Mouse (Mus musculus): ENCODE data around the gene Xxylt1. TPM values are rescaled to one million over a fixed set of nuclear protein-coding genes. Genes with fewer than 3 reads are reported as not detected.

Xxylt1 gene
- total and polyA plus RNA-seq, 2 experiments from 2014 or later, result 14.0 to 24.3 TPM

DNA sequence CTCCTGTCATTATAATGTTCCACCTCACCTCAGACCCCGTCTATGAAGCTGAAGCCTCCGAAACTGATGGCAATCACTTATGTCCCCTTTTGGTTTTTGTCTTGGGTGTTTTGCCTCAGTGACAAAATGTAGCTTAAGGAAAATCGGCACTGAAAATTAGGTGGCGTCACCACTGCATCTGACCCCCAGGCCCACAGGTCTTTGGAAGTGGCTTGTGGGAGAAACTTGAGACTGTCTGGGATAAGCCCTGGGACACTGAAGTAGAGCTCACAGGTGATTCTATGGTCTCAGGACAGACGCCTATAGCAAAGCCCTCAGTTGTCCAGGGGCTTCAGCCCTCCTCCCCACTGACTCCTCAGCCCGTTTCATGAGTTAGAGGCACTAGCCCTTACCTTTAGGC, 9.5 kb downstream of the Xxylt1 start:
- no peaks in the 10 kb centered on the region for H3K27me3 ChIP-seq (ENCODE audit: insufficient read depth, low read length)
- no peak overlapping the region for H3K4me2 ChIP-seq (ENCODE audit: low read depth)
- no peaks in the 10 kb centered on the region for H3K9me3 ChIP-seq (ENCODE audit: low read length)
- H3K27ac ChIP-seq (ENCODE audit: low read depth, low read length), result no peak overlapping the region
- DNase-seq (no peak), ATAC-seq (no peak)
- no peak overlapping the region for H3K9ac ChIP-seq
- H3K4me1 ChIP-seq (ENCODE audit: insufficient read depth), result no peaks in the 10 kb centered on the region
- 90% methylated on average over 6 of the region's 6 CpGs for WGBS
- TF ChIP-seq CTCF (IDR thresholded peaks at IDR 0.05; ENCODE audit: low read depth), result no peak
- no peaks in the 10 kb centered on the region for H3K36me3 ChIP-seq (ENCODE audit: insufficient read depth)
- H3K4me3 ChIP-seq (ENCODE audit: low read depth, low read length), result no peak overlapping the region

DNA sequence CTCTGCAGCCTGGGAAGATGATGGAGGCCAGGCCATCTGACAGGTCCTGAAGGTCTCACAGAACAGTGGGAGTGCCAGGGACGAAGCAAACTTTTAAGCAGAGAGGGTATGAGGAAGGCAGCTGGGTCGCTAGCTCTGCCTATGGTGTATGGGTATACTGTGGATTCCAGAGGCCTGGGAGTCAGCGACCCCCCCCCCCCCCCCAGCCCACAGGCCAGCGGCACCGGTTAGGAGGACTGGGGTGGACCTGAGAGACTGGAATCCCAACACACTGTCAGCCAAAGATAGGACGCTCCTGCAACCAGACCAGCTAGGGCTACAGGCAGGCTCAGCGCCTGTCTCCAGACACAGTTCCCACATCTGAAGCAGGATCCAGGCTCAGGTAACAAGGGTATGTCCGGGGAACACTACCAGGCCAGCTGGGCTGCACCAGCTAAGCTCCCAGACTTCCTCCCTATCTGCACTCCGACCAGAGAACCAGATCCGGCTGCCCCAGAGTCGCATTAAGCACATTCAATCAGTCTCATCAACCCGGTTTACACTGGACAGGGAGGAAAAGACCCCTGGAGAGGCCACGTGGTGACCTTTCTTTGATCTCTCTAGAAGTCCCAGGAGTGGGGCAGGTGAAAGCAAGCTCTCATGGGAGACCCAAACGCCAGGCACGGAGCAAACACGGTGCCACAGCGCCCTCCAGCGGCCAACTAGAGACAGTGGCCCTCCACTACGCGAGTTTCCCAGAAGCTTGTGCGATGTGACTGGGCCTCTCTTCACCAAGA, 10.7 kb downstream of the Xxylt1 start:
- peak; percentile 98 for TF ChIP-seq CTCF (IDR thresholded peaks at IDR 0.05; ENCODE audit: low read depth)
- H3K4me3 ChIP-seq (ENCODE audit: low read depth, low read length), result no peak overlapping the region
- H3K9me3 ChIP-seq (ENCODE audit: low read length), result no peaks in the 10 kb centered on the region
- H3K4me2 ChIP-seq (ENCODE audit: low read depth), result no peak overlapping the region
- 18% methylated on average over 19 of the region's 21 CpGs for WGBS
- no peaks in the 10 kb centered on the region for H3K4me1 ChIP-seq (ENCODE audit: insufficient read depth)
- peak; percentile 90 for DNase-seq
- no peaks in the 10 kb centered on the region for H3K27me3 ChIP-seq (ENCODE audit: insufficient read depth, low read length)
- no peak overlapping the region for H3K27ac ChIP-seq (ENCODE audit: low read depth, low read length)
- no peak overlapping the region for H3K9ac ChIP-seq
- no peaks in the 10 kb centered on the region for H3K36me3 ChIP-seq (ENCODE audit: insufficient read depth)
- ATAC-seq, result peak; percentile 91

DNA sequence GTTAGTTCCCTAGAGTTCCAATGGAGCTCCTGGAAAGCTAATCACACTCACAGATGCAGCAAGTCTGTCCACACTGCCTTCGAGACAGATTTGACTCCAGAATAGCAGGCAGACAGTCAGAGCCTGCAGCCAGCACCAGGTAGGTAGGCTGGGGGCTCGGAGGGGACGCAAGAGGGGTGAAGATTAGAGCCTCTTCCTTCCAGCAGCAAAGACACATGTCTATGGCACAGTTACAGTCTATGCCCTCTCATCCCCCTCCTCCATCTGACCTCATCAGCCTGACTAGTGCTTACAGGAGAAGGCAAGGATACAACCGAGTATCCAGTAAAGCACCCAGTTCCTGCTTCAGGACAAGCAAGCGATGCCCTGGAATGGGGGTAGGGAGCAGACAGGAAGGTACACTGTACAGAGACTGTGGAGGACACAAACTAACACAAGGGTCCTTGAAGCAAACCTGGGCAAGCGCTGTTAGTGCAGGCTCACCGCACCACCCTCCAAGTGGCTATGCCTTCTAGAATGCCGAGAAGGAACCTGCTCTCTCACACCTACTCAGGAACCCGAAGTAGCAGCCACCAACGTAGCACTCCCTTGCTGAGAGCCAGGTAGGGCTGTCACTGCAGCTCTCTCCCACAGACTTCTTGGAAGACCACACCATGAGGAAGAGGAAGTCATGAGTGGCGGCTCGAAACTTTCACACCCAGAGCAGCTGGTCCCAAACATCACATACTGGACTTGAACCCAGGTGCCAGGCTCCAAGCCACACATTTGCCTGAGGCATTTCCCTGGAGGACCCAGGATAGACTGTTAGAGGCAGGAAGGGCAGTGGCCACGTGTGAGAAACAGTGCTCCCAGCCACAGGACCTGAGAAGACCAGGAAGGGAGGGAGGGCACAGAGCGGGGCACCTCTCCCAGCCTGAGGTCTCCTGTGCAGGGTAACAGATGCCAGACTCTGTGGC, 11.7 kb downstream of the Xxylt1 start:
- no peaks in the 10 kb centered on the region for H3K4me1 ChIP-seq (ENCODE audit: insufficient read depth)
- ATAC-seq (no peak), DNase-seq (no peak)
- H3K9ac ChIP-seq, result no peak overlapping the region
- no peaks in the 10 kb centered on the region for H3K9me3 ChIP-seq (ENCODE audit: low read length)
- no peak overlapping the region for H3K27ac ChIP-seq (ENCODE audit: low read depth, low read length)
- no peak overlapping the region for H3K4me2 ChIP-seq (ENCODE audit: low read depth)
- no peak for TF ChIP-seq CTCF (IDR thresholded peaks at IDR 0.05; ENCODE audit: low read depth)
- no peaks in the 10 kb centered on the region for H3K27me3 ChIP-seq (ENCODE audit: insufficient read depth, low read length)
- WGBS, result 88% methylated on average over 14 of the region's 14 CpGs
- no peaks in the 10 kb centered on the region for H3K36me3 ChIP-seq (ENCODE audit: insufficient read depth)
- H3K4me3 ChIP-seq (ENCODE audit: low read depth, low read length), result no peak overlapping the region

DNA sequence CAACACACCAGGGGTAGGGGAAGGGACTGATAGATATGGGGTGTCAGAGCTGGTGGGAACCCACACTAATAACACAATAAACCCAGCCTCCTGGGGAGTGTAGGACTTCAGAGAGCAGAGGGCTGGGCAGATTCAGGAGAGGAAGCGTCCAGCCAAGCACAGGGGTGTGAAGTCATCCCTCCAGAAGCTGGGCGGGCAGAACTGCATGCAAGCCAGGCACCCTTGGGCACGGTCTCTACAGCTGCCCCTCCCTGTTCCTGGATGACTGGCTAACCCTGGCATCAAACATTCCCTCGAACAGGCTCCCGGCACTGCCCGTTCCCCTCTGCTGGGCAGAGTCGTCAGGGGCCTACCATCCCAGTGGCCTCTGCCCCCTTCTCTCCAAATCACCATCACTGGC, 13.0 kb downstream of the Xxylt1 start:
- Histone ChIP-seq H3K36me3 (ENCODE audit: insufficient read depth) (no peaks in the 10 kb centered on the region), H3K4me3 (ENCODE audit: low read depth, low read length) (no peak overlapping the region), H3K27me3 (ENCODE audit: insufficient read depth, low read length) (no peaks in the 10 kb centered on the region), H3K9me3 (ENCODE audit: low read length) (no peaks in the 10 kb centered on the region), H3K4me2 (ENCODE audit: low read depth) (no peak overlapping the region), H3K27ac (ENCODE audit: low read depth, low read length) (no peak overlapping the region), H3K4me1 (ENCODE audit: insufficient read depth) (no peaks in the 10 kb centered on the region), H3K9ac (no peak overlapping the region)
- ATAC-seq (no peak), DNase-seq (no peak)
- TF ChIP-seq CTCF (IDR thresholded peaks at IDR 0.05; ENCODE audit: low read depth), result no peak
- WGBS, result 81% methylated on average over 7 of the region's 7 CpGs

DNA sequence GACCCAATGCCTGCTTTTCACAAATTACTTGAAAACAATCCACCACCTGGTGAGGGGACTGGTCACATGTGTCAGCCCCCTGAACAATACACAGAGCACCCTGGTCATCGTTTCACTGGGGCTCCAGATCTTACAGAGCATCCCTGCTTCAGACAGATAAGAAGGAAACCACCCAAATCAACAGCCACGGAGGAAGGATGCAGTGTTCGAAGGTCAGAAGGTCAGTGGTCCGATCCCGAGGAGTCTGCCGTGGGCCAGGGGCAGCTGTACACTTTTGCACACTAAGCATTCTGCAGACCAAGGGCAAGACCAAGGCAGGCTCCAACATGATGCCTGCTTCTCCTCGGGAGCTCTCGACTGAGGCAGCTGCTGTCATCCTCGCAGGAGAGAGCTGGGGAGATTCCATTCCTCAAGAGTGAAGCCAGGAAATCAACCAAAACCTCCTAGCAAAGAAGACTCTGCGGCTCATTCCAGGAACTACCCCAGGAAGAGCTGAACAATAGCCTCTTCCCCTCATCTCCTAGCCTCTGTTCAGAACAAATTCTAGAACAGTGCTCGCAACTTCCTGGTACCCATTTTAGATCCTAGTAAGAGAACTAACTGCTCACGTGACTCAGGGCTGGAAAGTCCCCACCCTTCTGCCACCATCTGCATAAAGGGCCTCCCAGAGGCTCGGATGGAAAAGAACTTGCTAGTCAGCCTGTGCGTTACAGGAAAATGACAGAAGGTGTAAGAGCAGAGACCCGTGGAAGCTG, 14.7 kb downstream of the Xxylt1 start:
- Histone ChIP-seq H3K36me3 (ENCODE audit: insufficient read depth) (no peaks in the 10 kb centered on the region), H3K9me3 (ENCODE audit: low read length) (no peaks in the 10 kb centered on the region), H3K4me3 (ENCODE audit: low read depth, low read length) (no peak overlapping the region), H3K4me1 (ENCODE audit: insufficient read depth) (no peaks in the 10 kb centered on the region), H3K27ac (ENCODE audit: low read depth, low read length) (no peak overlapping the region), H3K9ac (no peak overlapping the region), H3K4me2 (ENCODE audit: low read depth) (no peak overlapping the region), H3K27me3 (ENCODE audit: insufficient read depth, low read length) (no peaks in the 10 kb centered on the region)
- no peak for DNase-seq
- no peak for TF ChIP-seq CTCF (IDR thresholded peaks at IDR 0.05; ENCODE audit: low read depth)
- ATAC-seq, result no peak
- WGBS, result 71% methylated on average over 15 of the region's 15 CpGs

DNA sequence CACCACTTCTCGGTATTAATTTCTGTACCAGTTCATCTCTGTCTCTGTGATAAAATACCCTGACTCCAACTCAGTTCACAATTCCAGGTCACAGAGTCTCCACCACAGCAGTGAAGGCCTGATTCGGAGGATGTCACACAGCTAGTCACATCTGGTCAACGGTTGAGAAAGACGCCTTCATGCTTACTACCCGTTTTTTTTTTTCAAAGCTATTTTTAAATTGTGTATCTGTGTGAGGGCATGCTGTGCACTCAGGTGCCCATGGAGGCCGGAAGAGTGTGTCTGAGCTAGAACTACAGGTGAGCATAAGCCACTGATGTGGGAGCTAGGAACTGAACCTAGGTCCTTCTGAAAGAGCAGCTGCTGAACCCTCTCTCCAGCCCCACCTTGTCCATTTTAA, 16.4 kb downstream of the Xxylt1 start:
- H3K36me3 ChIP-seq (ENCODE audit: insufficient read depth), result no peaks in the 10 kb centered on the region
- H3K9ac ChIP-seq, result no peak overlapping the region
- no peaks in the 10 kb centered on the region for H3K9me3 ChIP-seq (ENCODE audit: low read length)
- H3K4me1 ChIP-seq (ENCODE audit: insufficient read depth), result no peaks in the 10 kb centered on the region
- no peak for DNase-seq
- no peaks in the 10 kb centered on the region for H3K27me3 ChIP-seq (ENCODE audit: insufficient read depth, low read length)
- no peak for TF ChIP-seq CTCF (IDR thresholded peaks at IDR 0.05; ENCODE audit: low read depth)
- WGBS, result 92% methylated on average over 6 of the region's 6 CpGs
- H3K4me2 ChIP-seq (ENCODE audit: low read depth), result no peak overlapping the region
- H3K4me3 ChIP-seq (ENCODE audit: low read depth, low read length), result no peak overlapping the region
- ATAC-seq, result no peak
- no peak overlapping the region for H3K27ac ChIP-seq (ENCODE audit: low read depth, low read length)
